Mouse (Mus musculus) MEL (cell line): ENCODE results near the gene Grip1. TPM values are rescaled to one million over a fixed set of nuclear protein-coding genes. Genes with fewer than 3 reads are reported as not detected.

Experiments
- DNase-seq: peaks from one replicate; pipeline ENCODE4 v3.0.0; 2011; ENCODE audit warnings: low read depth, low spot score
- H3K27ac ChIP-seq: 2 replicates; pipeline ENCODE4 v1.5.1; 2012; ENCODE audit warnings: low read depth, mild to moderate bottlenecking, control low read depth, low read length, moderate library complexity; ENCODE audit not compliant: control insufficient read depth
- H3K27me3 ChIP-seq, 2 experiments: fragments of 150-350 bp in 1 of 2; sonication (generic) in 1 of 2; 2 replicates each; pipeline ENCODE4 v1.6.1; 2012; ENCODE audit warnings: low read length in 2 of 2, mild to moderate bottlenecking in 2 of 2, improper control_type of control experiment in 1 of 2, moderate library complexity in 1 of 2; ENCODE audit not compliant: insufficient read depth in 2 of 2, control insufficient read depth in 1 of 2
- H3K36me3 ChIP-seq, 2 experiments: 2 replicates each; pipeline ENCODE4 v1.6.1; 2012 to 2014; ENCODE audit warnings: low read length in 2 of 2, improper control_type of control experiment in 1 of 2, inconsistent platforms in 1 of 2, mild to moderate bottlenecking in 1 of 2; ENCODE audit not compliant: insufficient read depth in 2 of 2, control insufficient read depth in 1 of 2
- H3K4me1 ChIP-seq, 2 experiments: fragments of 150-350 bp in 1 of 2; sonication (generic) in 1 of 2; 2 replicates each; pipeline ENCODE4 v1.6.1; 2012; ENCODE audit warnings: low read length in 2 of 2, improper control_type of control experiment in 1 of 2, mild to moderate bottlenecking in 1 of 2; ENCODE audit not compliant: insufficient read depth in 2 of 2, control insufficient read depth in 1 of 2
- H3K4me3 ChIP-seq, 2 experiments: fragments of 150-350 bp in 1 of 2; sonication (generic) in 1 of 2; 2 replicates each; pipeline ENCODE4 v1.5.1; 2012; ENCODE audit warnings: low read depth in 2 of 2, low read length in 2 of 2, mild to moderate bottlenecking in 2 of 2, moderate library complexity in 2 of 2, control low read depth in 1 of 2, improper control_type of control experiment in 1 of 2; ENCODE audit not compliant: control insufficient read depth in 1 of 2, insufficient read depth in 1 of 2
- H3K79me2 ChIP-seq: 2 replicates; pipeline ENCODE4 v1.6.1; 2012; ENCODE audit warnings: mild to moderate bottlenecking, low read length, moderate library complexity; ENCODE audit not compliant: control insufficient read depth, poor library complexity, insufficient read depth
- H3K9ac ChIP-seq: 2 replicates; pipeline ENCODE4 v1.6.1; 2012; ENCODE audit warnings: low read depth, mild to moderate bottlenecking, control low read depth, low read length, moderate library complexity; ENCODE audit not compliant: control insufficient read depth, poor library complexity, severe bottlenecking
- H3K9me3 ChIP-seq: fragments of 150-350 bp; sonication (generic); replicated peaks from 2 replicates; pipeline ENCODE4 v1.6.1; 2012; ENCODE audit warnings: mild to moderate bottlenecking, low read length, improper control_type of control experiment, moderate library complexity; ENCODE audit not compliant: insufficient read depth
- BHLHE40 ChIP-seq: IDR thresholded peaks from 2 replicates; pipeline ENCODE4 v1.6.1; 2012; ENCODE audit warnings: low read depth, mild to moderate bottlenecking, inconsistent platforms, low read length, improper control_type of control experiment, borderline replicate concordance
- CHD1 ChIP-seq: IDR thresholded peaks from 2 replicates; pipeline ENCODE4 v1.6.1; 2012; ENCODE audit warnings: low read depth, mild to moderate bottlenecking, inconsistent platforms, low read length, improper control_type of control experiment
- CTCF ChIP-seq, 3 experiments: IDR thresholded peaks in 2 of 3; conservative IDR thresholded peaks in 1 of 3; 2 replicates each; pipeline ENCODE4 v1.5.1; 2011 to 2012; ENCODE audit warnings: low read length in 3 of 3, low read depth in 2 of 3, mild to moderate bottlenecking in 2 of 3, improper control_type of control experiment in 1 of 3, inconsistent platforms in 1 of 3, mixed read lengths in 1 of 3, moderate library complexity in 1 of 3; ENCODE audit not compliant: control insufficient read depth in 1 of 3, insufficient read depth in 1 of 3, poor library complexity in 1 of 3, severe bottlenecking in 1 of 3
- E2F4 ChIP-seq: IDR thresholded peaks from 2 replicates; pipeline ENCODE4 v1.6.1; 2011; ENCODE audit warnings: low read depth, low read length, improper control_type of control experiment, borderline replicate concordance
- ETS1 ChIP-seq: IDR thresholded peaks from 2 replicates; pipeline ENCODE4 v1.6.1; 2012; ENCODE audit warnings: low read depth, mild to moderate bottlenecking, inconsistent platforms, low read length, improper control_type of control experiment, moderate library complexity
- JUND ChIP-seq: IDR thresholded peaks from 2 replicates; pipeline ENCODE4 v1.6.1; 2011; ENCODE audit warnings: low read depth, mild to moderate bottlenecking, improper control_type of control experiment, low read length
- KAT2A ChIP-seq: conservative IDR thresholded peaks from 2 replicates; pipeline ENCODE4 v1.6.1; 2012; ENCODE audit warnings: low read depth, low read length, improper control_type of control experiment, inconsistent platforms
- MXI1 ChIP-seq: IDR thresholded peaks from 2 replicates; pipeline ENCODE4 v1.6.1; 2011; ENCODE audit warnings: mild to moderate bottlenecking, low read depth, low read length, improper control_type of control experiment
- POLR2AphosphoS2 ChIP-seq: IDR thresholded peaks from 2 replicates; pipeline ENCODE4 v1.6.1; 2011; ENCODE audit warnings: low read length, improper control_type of control experiment
- RAD21 ChIP-seq: IDR thresholded peaks from 2 replicates; pipeline ENCODE4 v1.6.1; 2011; ENCODE audit warnings: mild to moderate bottlenecking, low read depth, low read length, improper control_type of control experiment
- RCOR1 ChIP-seq: IDR thresholded peaks from 2 replicates; pipeline ENCODE4 v1.6.1; 2012; ENCODE audit warnings: low read depth, mild to moderate bottlenecking, inconsistent platforms, low read length, improper control_type of control experiment
- TAL1 ChIP-seq: IDR thresholded peaks from 2 replicates; pipeline ENCODE4 v1.6.1; 2012; ENCODE audit warnings: mild to moderate bottlenecking, inconsistent platforms, low read length, moderate library complexity, mixed read lengths
- TCF12 ChIP-seq: IDR thresholded peaks from 2 replicates; pipeline ENCODE4 v1.6.1; 2014; ENCODE audit warnings: low read depth, mild to moderate bottlenecking, inconsistent platforms, low read length, improper control_type of control experiment, moderate library complexity
- UBTF ChIP-seq: IDR thresholded peaks from 2 replicates; pipeline ENCODE4 v1.6.1; 2012; ENCODE audit warnings: low read depth, mild to moderate bottlenecking, inconsistent platforms, low read length, improper control_type of control experiment, moderate library complexity, borderline replicate concordance; ENCODE audit not compliant: insufficient read depth
- ZC3H11A ChIP-seq: IDR thresholded peaks from 2 replicates; pipeline ENCODE4 v1.6.1; 2012; ENCODE audit warnings: low read depth, mild to moderate bottlenecking, inconsistent platforms, low read length, improper control_type of control experiment
- polyA plus RNA-seq, 2 experiments: library from polyadenylated mRNA; stranded (reverse) in 1 of 2; unstranded in 1 of 2; fragments of >175 nt in 1 of 2; fragments of >200 nt in 1 of 2; gene quantifications; 2 replicates each; pipeline versions ENCODE4 v1.2.1 to v1.2.4; 2012; ENCODE audit warnings: low replicate concordance in 2 of 2, low read depth in 1 of 2; ENCODE audit not compliant: insufficient read length in 2 of 2, insufficient read depth in 1 of 2, missing spikeins in 1 of 2
- total RNA-seq: library from RNA; depleted of rRNA; stranded (reverse); fragments of 300-350 nt; gene quantifications from 2 replicates; pipeline ENCODE4 v1.2.3, GENCODE M21; 2012

Gene Grip1
- total and polyA plus RNA-seq, 3 experiments, result 0.04 TPM; not detected in 2

GRCm38 (mm10) chr10:119458991-119459390, 5.4 kb downstream of the Grip1 start:
- no peaks in the 10 kb centered on the region for H3K36me3 ChIP-seq
- H3K4me1 ChIP-seq, result no peaks in the 10 kb centered on the region
- TF ChIP-seq BHLHE40, result no peak
- H3K27ac ChIP-seq, result no peak overlapping the region
- no peaks in the 10 kb centered on the region for H3K79me2 ChIP-seq
- no peak overlapping the region for H3K9ac ChIP-seq
- no peak for DNase-seq
- no peaks in the 10 kb centered on the region for H3K9me3 ChIP-seq
- H3K4me3 ChIP-seq, result no peak overlapping the region
- no peaks in the 10 kb centered on the region for H3K27me3 ChIP-seq

DNA sequence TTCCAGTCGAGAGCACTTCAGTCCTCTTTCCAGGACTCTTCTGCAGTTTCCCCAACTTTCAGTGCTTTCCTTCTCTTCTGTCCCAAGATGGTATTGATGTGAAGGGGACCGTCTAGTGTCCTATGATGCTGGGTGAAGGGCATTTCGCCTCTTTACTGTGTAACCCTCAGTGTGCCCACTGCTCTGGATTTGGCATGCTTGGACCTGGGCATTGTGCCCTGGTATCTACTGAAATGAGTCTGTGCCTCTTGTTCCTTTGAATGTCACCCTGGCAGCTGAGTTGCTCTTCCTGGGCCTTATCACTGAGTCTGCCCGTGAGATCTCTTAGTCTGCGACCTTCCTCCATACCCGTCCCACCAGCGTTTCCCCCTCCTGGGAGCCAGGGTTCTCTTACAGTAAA, 9.7 kb downstream of the Grip1 start:
- no peak for TF ChIP-seq ZC3H11A
- TF ChIP-seq TCF12, result no peak
- no peak for TF ChIP-seq UBTF
- no peak for TF ChIP-seq KAT2A
- TF ChIP-seq TAL1, result no peak
- no peak for TF ChIP-seq POLR2AphosphoS2
- no peak for TF ChIP-seq RAD21
- no peak for TF ChIP-seq BHLHE40
- no peak for TF ChIP-seq RCOR1
- no peak for TF ChIP-seq JUND
- TF ChIP-seq ETS1, result no peak
- TF ChIP-seq MXI1, result no peak
- no peak for TF ChIP-seq CTCF (IDR thresholded peaks at IDR 0.05 in 2 of 3, conservative IDR thresholded peaks at IDR 0.05 in 1 of 3; ENCODE audit: control insufficient read depth in 1 of 3, insufficient read depth in 1 of 3, low read depth in 2 of 3, low read length in 3 of 3, poor library complexity in 1 of 3, severe bottlenecking in 1 of 3)
- TF ChIP-seq CHD1, result no peak
- TF ChIP-seq E2F4, result no peak
- Histone ChIP-seq H3K79me2 (no peaks in the 10 kb centered on the region), H3K4me3 (no peak overlapping the region), H3K27me3 (no peaks in the 10 kb centered on the region), H3K27ac (no peak overlapping the region), H3K9me3 (no peaks in the 10 kb centered on the region), H3K9ac (no peak overlapping the region), H3K36me3 (no peaks in the 10 kb centered on the region), H3K4me1 (no peaks in the 10 kb centered on the region)
- no peak for DNase-seq

DNA sequence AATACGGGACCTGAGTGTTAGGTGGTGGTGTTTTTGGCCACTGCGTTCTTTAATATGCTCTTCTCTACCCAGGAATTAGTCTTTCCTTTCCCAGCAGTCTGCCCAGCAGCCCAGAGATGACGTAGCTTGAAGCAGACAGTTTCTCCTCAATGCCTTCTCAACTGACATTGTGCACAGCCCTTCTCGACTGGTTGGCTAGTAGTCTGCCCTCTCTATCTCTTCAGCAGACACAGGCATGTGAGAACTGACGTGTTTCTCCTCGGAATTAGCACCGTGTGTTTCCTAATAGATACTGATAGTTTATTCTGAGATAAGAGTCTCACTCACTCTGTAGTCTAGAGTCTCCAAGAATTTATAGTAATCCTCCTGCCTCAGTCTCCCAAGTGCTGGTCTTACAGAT, 10.2 kb downstream of the Grip1 start:
- Histone ChIP-seq H3K9me3 (no peaks in the 10 kb centered on the region), H3K9ac (no peak overlapping the region)

More for the DNA sequence above, 10.2 kb downstream of the Grip1 start:
- Histone ChIP-seq H3K79me2 (no peaks in the 10 kb centered on the region), H3K27me3 (no peaks in the 10 kb centered on the region), H3K4me3 (no peak overlapping the region), H3K27ac (no peak overlapping the region), H3K36me3 (no peaks in the 10 kb centered on the region), H3K4me1 (no peaks in the 10 kb centered on the region)
- TF ChIP-seq MXI1 (no peak), E2F4 (no peak)
- DNase-seq, result no peak
